Mouse (Mus musculus) lung, adult 2 months (tissue): ENCODE data around the gene Sptbn2.

Source experiments
- CTCF ChIP-seq: fragments of 200-500 bp; IDR thresholded peaks from 2 replicates; pipeline ENCODE4 v1.5.1; 2011; ENCODE audit warnings: mild to moderate bottlenecking, low read length, control low read depth; ENCODE audit not compliant: insufficient read depth
- POLR2A ChIP-seq: fragments of 200-500 bp; IDR thresholded peaks from 2 replicates; pipeline ENCODE4 v1.6.1; 2011; ENCODE audit warnings: low read depth, mild to moderate bottlenecking, control low read depth, low read length, borderline replicate concordance; ENCODE audit errors: extremely low read depth

DNA sequence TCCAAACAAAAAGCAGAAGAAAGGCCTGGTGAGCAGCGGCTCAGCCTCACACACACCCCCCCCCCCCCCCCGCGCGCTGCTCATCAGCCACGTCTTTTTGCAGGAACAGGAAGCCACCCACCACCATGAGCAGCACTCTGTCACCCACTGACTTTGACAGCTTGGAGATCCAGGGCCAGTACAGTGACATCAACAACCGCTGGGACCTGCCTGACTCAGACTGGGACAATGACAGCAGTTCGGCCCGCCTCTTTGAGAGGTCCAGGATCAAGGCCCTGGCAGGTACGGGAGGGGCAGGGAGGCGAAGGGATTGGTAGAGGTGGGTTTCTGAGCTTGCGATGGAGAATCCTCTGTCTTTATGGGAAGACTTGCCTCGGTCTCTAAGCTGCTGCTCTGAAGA is 7.7 kb downstream of the Sptbn2 start:
- no peak for TF ChIP-seq POLR2A
- no peak for TF ChIP-seq CTCF
